Mouse (Mus musculus) small intestine, adult 2 months (tissue): Measurements from ENCODE around the gene Thy1. TPM values are rescaled to one million over a fixed set of nuclear protein-coding genes. Genes with fewer than 3 reads are reported as not detected.

Source experiments
- H3K27ac ChIP-seq: fragments of 200-500 bp; 2 replicates; pipeline ENCODE4 v1.5.1; 2012; ENCODE audit warnings: low read depth, low read length, control low read depth, inconsistent platforms; ENCODE audit not compliant: insufficient read depth
- H3K27me3 ChIP-seq: fragments of 200-500 bp; 2 replicates; pipeline ENCODE4 v1.6.1; 2012; ENCODE audit warnings: mild to moderate bottlenecking, moderate library complexity, low read length, inconsistent platforms; ENCODE audit not compliant: control insufficient read depth, insufficient read depth
- H3K36me3 ChIP-seq: fragments of 200-500 bp; 2 replicates; pipeline ENCODE4 v1.6.1; 2012; ENCODE audit warnings: mild to moderate bottlenecking, low read length, control low read depth, inconsistent platforms; ENCODE audit not compliant: control insufficient read depth, insufficient read depth
- H3K4me1 ChIP-seq: fragments of 200-500 bp; 2 replicates; pipeline ENCODE4 v1.6.1; 2012; ENCODE audit warnings: low read length, inconsistent platforms, mixed read lengths; ENCODE audit not compliant: control insufficient read depth, insufficient read depth, insufficient read length
- H3K4me3 ChIP-seq: fragments of 200-500 bp; 2 replicates; pipeline ENCODE4 v1.5.1; 2012; ENCODE audit warnings: low read depth, mild to moderate bottlenecking, control low read depth, inconsistent platforms, low read length, moderate library complexity
- CTCF ChIP-seq: fragments of 200-500 bp; IDR thresholded peaks from 2 replicates; pipeline ENCODE4 v1.5.1; 2012; ENCODE audit warnings: low read depth, mild to moderate bottlenecking, control low read depth, inconsistent platforms, low read length, moderate library complexity, mixed read lengths; ENCODE audit not compliant: insufficient replicate concordance, insufficient read length; ENCODE audit errors: extremely low read depth
- POLR2A ChIP-seq: fragments of 200-500 bp; IDR thresholded peaks from 2 replicates; pipeline ENCODE4 v1.6.1; 2012; ENCODE audit warnings: low read depth, mild to moderate bottlenecking, control low read depth, inconsistent platforms, low read length, moderate library complexity
- WGBS: fragments of 180-500 bp; shearing (Covaris S2); methylation state at CpG from one replicate; pipeline ENCODE4 v1.1.7; 2018; 5-methylcytosine and 5-hydroxymethylcytosine counted together
- polyA plus RNA-seq: library from polyadenylated mRNA; depleted of rRNA; stranded (reverse); fragments of >200 nt; gene quantifications from 2 replicates; pipeline ENCODE4 v1.2.3, GENCODE M21; 2012

Thy1 gene
- polyA plus RNA-seq, 1 experiment, result 20.7 TPM

- peaks cover 47% of the 10 kb centered on the region for H3K4me1 ChIP-seq
- H3K4me3 ChIP-seq, result peak overlapping the region; percentile 3; the same call in 1 of the 2 replicates
- H3K27me3 ChIP-seq, result no peaks in the 10 kb centered on the region
- H3K27ac ChIP-seq, result peak overlapping the region; percentile 97
- TF ChIP-seq CTCF, result no peak
- peak; percentile 12 for TF ChIP-seq POLR2A
- WGBS, result 9% methylated on average over 16 of the region's 16 CpGs
- H3K36me3 ChIP-seq, result no peaks in the 10 kb centered on the region
These were observed 36.0 kb downstream of the Thy1 start for GRCm38 (mm10) chr9:44078955-44079756.

GRCm38 (mm10) chr9:44079997-44080780, 37.0 kb downstream of the Thy1 start:
- H3K36me3 ChIP-seq, result no peaks in the 10 kb centered on the region
- peaks cover 47% of the 10 kb centered on the region for H3K4me1 ChIP-seq
- no peaks in the 10 kb centered on the region for H3K27me3 ChIP-seq
- H3K4me3 ChIP-seq, result no peak overlapping the region
- no peak for TF ChIP-seq CTCF
- no peak for TF ChIP-seq POLR2A
- 68% methylated on average over 10 of the region's 10 CpGs for WGBS
- H3K27ac ChIP-seq, result peak overlapping the region; percentile 94

GRCm38 (mm10) chr9:44080953-44081352, 37.8 kb downstream of the Thy1 start:
- Histone ChIP-seq H3K27ac (no peak overlapping the region), H3K27me3 (no peaks in the 10 kb centered on the region), H3K4me3 (no peak overlapping the region), H3K36me3 (no peaks in the 10 kb centered on the region), H3K4me1 (peaks cover 47% of the 10 kb centered on the region)
- 49% methylated on average over 5 of the region's 5 CpGs for WGBS
- TF ChIP-seq CTCF (no peak), POLR2A (no peak)

GRCm38 (mm10) chr9:44081581-44081980, 38.4 kb downstream of the Thy1 start:
- peaks cover 47% of the 10 kb centered on the region for H3K4me1 ChIP-seq
- H3K27ac ChIP-seq, result no peak overlapping the region
- 86% methylated on average over 5 of the region's 5 CpGs for WGBS
- H3K36me3 ChIP-seq, result no peaks in the 10 kb centered on the region
- TF ChIP-seq POLR2A (no peak), CTCF (no peak)
- H3K4me3 ChIP-seq, result no peak overlapping the region
- H3K27me3 ChIP-seq, result no peaks in the 10 kb centered on the region

- no peak for TF ChIP-seq POLR2A
- TF ChIP-seq CTCF, result no peak
- peaks cover 47% of the 10 kb centered on the region for H3K4me1 ChIP-seq
- 73% methylated on average over 5 of the region's 5 CpGs for WGBS
- no peak overlapping the region for H3K27ac ChIP-seq
- no peak overlapping the region for H3K4me3 ChIP-seq
- H3K27me3 ChIP-seq, result no peaks in the 10 kb centered on the region
- no peaks in the 10 kb centered on the region for H3K36me3 ChIP-seq
These were observed 39.1 kb downstream of the Thy1 start for GRCm38 (mm10) chr9:44082266-44082665.

GRCm38 (mm10) chr9:44083392-44084121, 40.4 kb downstream of the Thy1 start:
- H3K4me3 ChIP-seq, result peak overlapping the region; percentile 81
- H3K27me3 ChIP-seq, result no peaks in the 10 kb centered on the region
- H3K4me1 ChIP-seq, result peaks cover 46% of the 10 kb centered on the region
- H3K36me3 ChIP-seq, result no peaks in the 10 kb centered on the region
- WGBS, result 7% methylated on average over 23 of the region's 23 CpGs
- TF ChIP-seq CTCF, result no peak
- TF ChIP-seq POLR2A, result peak; percentile 36; the same call in 1 of the 2 replicates
- H3K27ac ChIP-seq, result peak overlapping the region; percentile 96
